Mouse (Mus musculus): ENCODE results near the gene Myl6. TPM values are rescaled to one million over a fixed set of nuclear protein-coding genes. Genes with fewer than 3 reads are reported as not detected.
A peak's percentile ranks its signal among the peaks of the same experiment; 100 is the strongest.
"Not testable (repeated sequence)": the region's sequence is repeated elsewhere in the genome, so short reads cannot be mapped to it uniquely, and the experiment has no call there.

The Myl6 gene
- polyA plus RNA-seq, 1 experiment: 451 TPM

DNA sequence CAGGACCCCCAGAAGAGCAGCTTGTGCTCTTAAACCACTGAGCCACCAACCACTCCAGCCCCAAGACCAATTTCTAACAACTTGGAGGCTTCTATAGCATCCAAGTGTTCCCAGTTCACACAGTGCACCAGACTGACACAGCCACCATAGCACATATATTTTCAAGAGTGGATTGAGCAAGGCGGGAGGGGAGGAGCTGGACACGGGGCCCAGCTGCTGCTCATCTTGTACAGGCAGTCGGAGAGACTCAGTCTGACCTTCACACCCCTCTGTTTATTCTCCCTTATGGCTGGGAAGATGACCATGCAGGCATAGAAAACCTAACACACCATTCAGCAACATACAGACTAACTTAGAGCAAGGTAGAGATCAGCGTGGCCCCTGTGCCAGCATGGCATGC lies 15.9 kb upstream of the Myl6 start:
- no peak for TF ChIP-seq POLR2A (IDR thresholded peaks at IDR 0.05; ENCODE audit: low read depth, low read length)
- TF ChIP-seq CTCF (IDR thresholded peaks at IDR 0.05; ENCODE audit: extremely low read depth, insufficient read depth, insufficient read length, insufficient replicate concordance): no peak
- no peak overlapping the region for H3K4me3 ChIP-seq (ENCODE audit: extremely low read depth, insufficient read depth, insufficient read length)
- H3K27me3 ChIP-seq (ENCODE audit: control insufficient read depth, insufficient read depth, low read length): no peaks in the 10 kb centered on the region
- 90% methylated on average over 4 of the region's 4 CpGs for WGBS
- peaks cover 2% of the 10 kb centered on the region; the same call in 1 of the 2 replicates for H3K4me1 ChIP-seq (ENCODE audit: control insufficient read depth, insufficient read depth, insufficient read length)
- no peak overlapping the region for H3K27ac ChIP-seq (ENCODE audit: insufficient read depth, low read length)
- H3K36me3 ChIP-seq (ENCODE audit: control insufficient read depth, insufficient read depth, low read length): peaks cover 38% of the 10 kb centered on the region
- DNase-seq (ENCODE audit: low read depth in 1 of 2, low spot score in 2 of 2): no peak

DNA sequence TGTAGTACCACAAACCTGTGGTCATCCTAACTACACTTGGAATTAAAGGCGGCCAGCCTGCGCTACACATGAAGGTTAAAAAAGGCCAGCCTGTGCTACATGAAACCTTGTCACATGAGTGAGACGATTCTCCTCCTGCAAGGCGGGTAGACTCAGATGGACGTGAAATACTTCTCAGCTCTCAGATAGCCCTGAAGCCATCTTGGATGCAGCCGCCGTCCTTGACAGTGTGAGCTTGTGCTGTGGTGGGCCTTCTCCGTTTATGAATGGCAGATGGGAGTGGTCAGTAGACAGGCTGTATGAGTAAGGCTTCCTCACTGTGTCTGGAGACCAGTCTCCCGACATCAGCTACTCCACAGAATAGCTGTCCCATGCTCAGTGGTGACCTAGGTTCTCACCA lies 15.3 kb upstream of the Myl6 start:
- H3K27me3 ChIP-seq (ENCODE audit: control insufficient read depth, insufficient read depth, low read length): no peaks in the 10 kb centered on the region
- peaks cover 8% of the 10 kb centered on the region; the same call in 1 of the 2 replicates for H3K4me1 ChIP-seq (ENCODE audit: control insufficient read depth, insufficient read depth, insufficient read length)
- DNase-seq (ENCODE audit: low read depth in 1 of 2, low spot score in 2 of 2): no peak
- peaks cover 37% of the 10 kb centered on the region for H3K36me3 ChIP-seq (ENCODE audit: control insufficient read depth, insufficient read depth, low read length)
- TF ChIP-seq POLR2A (IDR thresholded peaks at IDR 0.05; ENCODE audit: low read depth, low read length) (no peak), CTCF (IDR thresholded peaks at IDR 0.05; ENCODE audit: extremely low read depth, insufficient read depth, insufficient read length, insufficient replicate concordance) (no peak)
- H3K27ac ChIP-seq (ENCODE audit: insufficient read depth, low read length): no peak overlapping the region
- WGBS: 90% methylated on average over 9 of the region's 9 CpGs
- no peak overlapping the region for H3K4me3 ChIP-seq (ENCODE audit: extremely low read depth, insufficient read depth, insufficient read length)

DNA sequence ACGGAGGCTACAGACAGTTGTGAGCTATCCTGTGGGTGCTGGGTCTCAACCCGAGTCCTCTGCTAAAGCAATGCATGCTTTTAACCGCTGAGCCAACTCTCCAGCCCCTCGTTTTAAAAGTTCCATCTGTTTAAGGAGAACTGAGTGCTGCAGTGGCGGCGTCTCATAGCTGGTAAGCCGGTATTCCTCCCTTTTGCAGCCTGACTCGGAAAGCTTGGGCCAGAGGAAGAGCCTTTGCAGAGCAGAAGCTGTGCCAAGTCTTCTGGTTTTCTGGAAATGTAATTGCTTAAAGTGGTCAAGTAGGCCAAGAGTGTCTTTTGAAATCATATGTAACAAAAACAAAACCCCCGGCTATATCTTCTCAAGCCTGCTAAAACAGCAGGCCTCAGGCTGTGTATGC lies 14.3 kb upstream of the Myl6 start:
- DNase-seq (ENCODE audit: low read depth in 1 of 2, low spot score in 2 of 2): no peak
- Histone ChIP-seq H3K27me3 (ENCODE audit: control insufficient read depth, insufficient read depth, low read length) (no peaks in the 10 kb centered on the region), H3K4me3 (ENCODE audit: extremely low read depth, insufficient read depth, insufficient read length) (no peak overlapping the region), H3K4me1 (ENCODE audit: control insufficient read depth, insufficient read depth, insufficient read length) (peaks cover 10% of the 10 kb centered on the region; the same call in 1 of the 2 replicates), H3K27ac (ENCODE audit: insufficient read depth, low read length) (no peak overlapping the region), H3K36me3 (ENCODE audit: control insufficient read depth, insufficient read depth, low read length) (peaks cover 31% of the 10 kb centered on the region)
- WGBS: 84% methylated on average over 9 of the region's 9 CpGs
- no peak for TF ChIP-seq POLR2A (IDR thresholded peaks at IDR 0.05; ENCODE audit: low read depth, low read length)
- TF ChIP-seq CTCF (IDR thresholded peaks at IDR 0.05; ENCODE audit: extremely low read depth, insufficient read depth, insufficient read length, insufficient replicate concordance): no peak

GRCm38 (mm10) chr10:128505974-128506373 lies 12.0 kb upstream of the Myl6 start:
- peaks cover 11% of the 10 kb centered on the region for H3K36me3 ChIP-seq (ENCODE audit: control insufficient read depth, insufficient read depth, low read length)
- H3K4me1 ChIP-seq (ENCODE audit: control insufficient read depth, insufficient read depth, insufficient read length): peaks cover 10% of the 10 kb centered on the region; the same call in 1 of the 2 replicates
- no peak overlapping the region for H3K4me3 ChIP-seq (ENCODE audit: extremely low read depth, insufficient read depth, insufficient read length)
- 94% methylated on average over 14 of the region's 14 CpGs for WGBS
- H3K27ac ChIP-seq (ENCODE audit: insufficient read depth, low read length): no peak overlapping the region
- TF ChIP-seq POLR2A (IDR thresholded peaks at IDR 0.05; ENCODE audit: low read depth, low read length): no peak
- TF ChIP-seq CTCF (IDR thresholded peaks at IDR 0.05; ENCODE audit: extremely low read depth, insufficient read depth, insufficient read length, insufficient replicate concordance): no peak
- H3K27me3 ChIP-seq (ENCODE audit: control insufficient read depth, insufficient read depth, low read length): no peaks in the 10 kb centered on the region
- no peak for DNase-seq (ENCODE audit: low read depth in 1 of 2, low spot score in 2 of 2)

GRCm38 (mm10) chr10:128505371-128505667 lies 11.4 kb upstream of the Myl6 start:
- not testable (repeated sequence) for H3K4me1 ChIP-seq (ENCODE audit: control insufficient read depth, insufficient read depth, insufficient read length); DNase-seq (ENCODE audit: low read depth in 1 of 2, low spot score in 2 of 2); H3K4me3 ChIP-seq (ENCODE audit: extremely low read depth, insufficient read depth, insufficient read length); H3K27me3 ChIP-seq (ENCODE audit: control insufficient read depth, insufficient read depth, low read length); H3K36me3 ChIP-seq (ENCODE audit: control insufficient read depth, insufficient read depth, low read length)
- WGBS: 44% methylated on average over 5 of the region's 5 CpGs
- peak overlapping the region; percentile 85; the same call in 1 of the 2 replicates for H3K27ac ChIP-seq (ENCODE audit: insufficient read depth, low read length)

DNA sequence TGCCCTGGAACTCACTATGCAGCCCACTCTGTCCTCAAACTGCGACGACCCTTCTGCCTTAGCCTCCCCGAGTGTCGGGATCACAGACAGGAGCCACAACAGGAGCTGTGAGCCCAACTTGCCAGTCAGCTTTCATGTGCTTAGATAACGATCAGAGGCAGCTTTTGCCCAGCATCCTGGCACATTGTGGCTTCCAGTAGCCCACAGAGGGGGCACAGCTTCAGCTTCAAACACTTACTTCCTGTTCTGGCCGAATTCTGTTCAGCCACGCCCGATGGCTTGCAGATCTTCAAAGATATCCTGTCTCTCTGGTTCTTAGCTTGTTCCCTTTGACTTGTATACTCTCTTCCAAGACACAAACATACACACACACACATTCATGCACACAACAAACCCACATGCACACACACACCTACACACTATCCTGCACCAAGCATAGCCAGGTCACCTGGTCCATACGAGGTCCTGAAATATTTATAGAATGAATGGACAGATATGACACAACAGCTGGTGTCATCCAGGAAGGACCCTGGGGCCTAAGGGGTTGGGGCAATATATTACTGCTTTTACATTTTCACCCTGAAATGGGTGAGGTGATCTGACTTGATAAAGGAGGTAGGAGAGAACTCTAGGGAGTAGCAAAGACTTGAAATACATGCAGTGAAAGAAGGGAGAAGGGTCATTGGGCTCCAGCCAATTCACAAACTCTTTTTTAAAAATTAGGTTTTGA lies 10.9 kb upstream of the Myl6 start:
- Histone ChIP-seq H3K4me3 (ENCODE audit: extremely low read depth, insufficient read depth, insufficient read length) (peak overlapping the region; percentile 3; the same call in 1 of the 2 replicates), H3K4me1 (ENCODE audit: control insufficient read depth, insufficient read depth, insufficient read length) (peaks cover 10% of the 10 kb centered on the region; the same call in 1 of the 2 replicates), H3K27me3 (ENCODE audit: control insufficient read depth, insufficient read depth, low read length) (no peaks in the 10 kb centered on the region), H3K36me3 (ENCODE audit: control insufficient read depth, insufficient read depth, low read length) (peaks cover under 1% of the 10 kb centered on the region; the same call in 1 of the 2 replicates), H3K27ac (ENCODE audit: insufficient read depth, low read length) (peak overlapping the region; percentile 85)
- no peak for TF ChIP-seq CTCF (IDR thresholded peaks at IDR 0.05; ENCODE audit: extremely low read depth, insufficient read depth, insufficient read length, insufficient replicate concordance)
- no peak; the same call in 1 of the 2 replicates for TF ChIP-seq POLR2A (IDR thresholded peaks at IDR 0.05; ENCODE audit: low read depth, low read length)
- WGBS: 8% methylated on average over 9 of the region's 9 CpGs
- peak in 1 of 2 experiments; percentile 48 for DNase-seq (ENCODE audit: low read depth in 1 of 2, low spot score in 2 of 2)

DNA sequence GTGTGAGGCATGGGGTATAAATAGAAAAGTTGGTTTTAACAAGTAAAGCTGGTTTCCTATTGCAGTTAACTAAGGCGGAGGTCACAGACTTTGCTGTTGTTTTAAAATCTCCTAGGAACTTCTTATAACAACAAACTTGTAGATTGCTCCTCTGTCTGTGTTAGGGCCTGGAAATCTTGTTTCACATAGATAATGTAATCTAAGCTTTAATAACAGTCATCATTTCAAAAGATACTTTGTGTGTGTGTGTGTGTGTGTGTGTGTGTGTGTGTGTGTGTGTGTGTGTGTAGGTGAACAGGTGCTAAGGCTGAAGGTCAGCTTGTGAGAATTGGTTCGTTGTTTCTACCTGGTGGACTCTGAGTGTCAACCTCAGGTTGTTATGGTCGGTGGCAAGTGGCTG lies 10.1 kb upstream of the Myl6 start:
- H3K4me3 ChIP-seq (ENCODE audit: extremely low read depth, insufficient read depth, insufficient read length): no peak overlapping the region
- no peaks in the 10 kb centered on the region for H3K36me3 ChIP-seq (ENCODE audit: control insufficient read depth, insufficient read depth, low read length)
- 34% methylated on average over 3 of the region's 3 CpGs for WGBS
- H3K4me1 ChIP-seq (ENCODE audit: control insufficient read depth, insufficient read depth, insufficient read length): peaks cover 10% of the 10 kb centered on the region; the same call in 1 of the 2 replicates
- H3K27me3 ChIP-seq (ENCODE audit: control insufficient read depth, insufficient read depth, low read length): no peaks in the 10 kb centered on the region
- DNase-seq (ENCODE audit: low read depth in 1 of 2, low spot score in 2 of 2): no peak
- TF ChIP-seq POLR2A (IDR thresholded peaks at IDR 0.05; ENCODE audit: low read depth, low read length) (no peak), CTCF (IDR thresholded peaks at IDR 0.05; ENCODE audit: extremely low read depth, insufficient read depth, insufficient read length, insufficient replicate concordance) (no peak)
- H3K27ac ChIP-seq (ENCODE audit: insufficient read depth, low read length): peak overlapping the region; percentile 85
